ENCODE assay signal across 16 mouse cellular contexts in genomic region chr11:62266466-62267214, GRCm38 (mm10). TPM values are rescaled to one million over a fixed set of nuclear protein-coding genes. Genes with fewer than 3 reads are reported as not detected.
DNase-seq lines count a peak whose midpoint lies in the region; ATAC-seq lines count a peak whose summit lies in the region.
"Had no signal": no experiment of that assay in that cellular context is flagged by ENCODE, and none has a peak within 500 bp of the region (broad histone marks: within the 10 kb centered on the region; RNA-seq: fewer than 3 reads in every experiment).

No protein-coding gene starts in this region.

- no peak overlapping the region for H3K9ac ChIP-seq in forebrain, embryonic 15.5 days (replicated peaks)
- H3K9ac ChIP-seq in midbrain, embryonic 13.5 days (replicated peaks): 0 out of 2 replicates have a peak overlapping the region, but pooled peaks have one; percentile 44
- no peak overlapping the region for H3K9ac ChIP-seq in midbrain, embryonic 11.5 days (ENCODE audit: low read length)
- no peak overlapping the region for H3K9ac ChIP-seq in forebrain, embryonic 13.5 days
- peak overlapping the region; percentile 19; the same call in 1 of the 2 replicates for H3K9ac ChIP-seq in hindbrain, embryonic 16.5 days (ENCODE audit: low read depth, low read length)
- H3K9ac ChIP-seq: kidney, embryonic 15.5 days; midbrain, embryonic 12.5 days had no signal

- H3K36me3 ChIP-seq in forebrain, embryonic 10.5 days (replicated peaks): no peaks in the 10 kb centered on the region
- H3K36me3 ChIP-seq in forebrain, embryonic 15.5 days: no peaks in the 10 kb centered on the region
- no peaks in the 10 kb centered on the region for H3K36me3 ChIP-seq in midbrain, embryonic 13.5 days
- no peaks in the 10 kb centered on the region for H3K36me3 ChIP-seq in midbrain, embryonic 11.5 days (ENCODE audit: control insufficient read depth, insufficient read depth, low read length)
- H3K36me3 ChIP-seq in forebrain, embryonic 13.5 days (ENCODE audit: poor library complexity, severe bottlenecking): no peaks in the 10 kb centered on the region
- H3K36me3 ChIP-seq in hindbrain, embryonic 16.5 days (ENCODE audit: control insufficient read depth, insufficient read depth, low read length): no peaks in the 10 kb centered on the region
- H3K36me3 ChIP-seq in embryonic facial prominence, embryonic 10.5 days (replicated peaks): peaks cover 9% of the 10 kb centered on the region
- H3K36me3 ChIP-seq: kidney, embryonic 15.5 days; midbrain, embryonic 12.5 days had no signal

- H3K4me1 ChIP-seq in forebrain, embryonic 10.5 days: peaks cover 40% of the 10 kb centered on the region
- peaks cover 15% of the 10 kb centered on the region for H3K4me1 ChIP-seq in forebrain, embryonic 15.5 days
- peaks cover 24% of the 10 kb centered on the region for H3K4me1 ChIP-seq in midbrain, embryonic 13.5 days (replicated peaks)
- peaks cover 8% of the 10 kb centered on the region for H3K4me1 ChIP-seq in midbrain, embryonic 11.5 days (ENCODE audit: control insufficient read depth, insufficient read depth, low read length)
- peaks cover 14% of the 10 kb centered on the region for H3K4me1 ChIP-seq in forebrain, embryonic 13.5 days
- peaks cover 9% of the 10 kb centered on the region for H3K4me1 ChIP-seq in hindbrain, embryonic 16.5 days (ENCODE audit: control insufficient read depth, insufficient read depth, low read depth, low read length)
- peaks cover 53% of the 10 kb centered on the region for H3K4me1 ChIP-seq in embryonic facial prominence, embryonic 10.5 days

- no peak overlapping the region for H3K4me3 ChIP-seq in forebrain, embryonic 10.5 days
- no peak overlapping the region for H3K4me3 ChIP-seq in forebrain, embryonic 15.5 days
- H3K4me3 ChIP-seq in midbrain, embryonic 13.5 days (replicated peaks): no peak overlapping the region
- no peak overlapping the region for H3K4me3 ChIP-seq in midbrain, embryonic 11.5 days (ENCODE audit: low read depth, low read length)
- no peak overlapping the region for H3K4me3 ChIP-seq in forebrain, embryonic 13.5 days
- H3K4me3 ChIP-seq in hindbrain, embryonic 16.5 days (ENCODE audit: low read length): no peak overlapping the region
- H3K4me3 ChIP-seq in embryonic facial prominence, embryonic 10.5 days: no peak overlapping the region
- H3K4me3 ChIP-seq: kidney, embryonic 15.5 days; midbrain, embryonic 12.5 days had no signal

- H3K27me3 ChIP-seq in forebrain, embryonic 10.5 days (ENCODE audit: poor library complexity, severe bottlenecking): 0 out of 2 replicates have a peak, but pooled peaks cover 5% of the 10 kb centered on the region
- no peaks in the 10 kb centered on the region for H3K27me3 ChIP-seq in forebrain, embryonic 15.5 days
- H3K27me3 ChIP-seq in midbrain, embryonic 13.5 days: no peaks in the 10 kb centered on the region
- H3K27me3 ChIP-seq in midbrain, embryonic 11.5 days (ENCODE audit: control insufficient read depth, insufficient read depth, low read length): no peaks in the 10 kb centered on the region
- H3K27me3 ChIP-seq in forebrain, embryonic 13.5 days: no peaks in the 10 kb centered on the region
- H3K27me3 ChIP-seq in hindbrain, embryonic 16.5 days (replicated peaks; ENCODE audit: control insufficient read depth, insufficient read depth, low read length): no peaks in the 10 kb centered on the region
- no peaks in the 10 kb centered on the region for H3K27me3 ChIP-seq in embryonic facial prominence, embryonic 10.5 days (replicated peaks; ENCODE audit: low read depth, poor library complexity, severe bottlenecking)
- H3K27me3 ChIP-seq: kidney, embryonic 15.5 days had no signal

- peak overlapping the region; percentile 49 for H3K27ac ChIP-seq in forebrain, embryonic 10.5 days
- no peak overlapping the region for H3K27ac ChIP-seq in forebrain, embryonic 15.5 days (replicated peaks)
- 0 out of 2 replicates have a peak overlapping the region, but pooled peaks have one; percentile 9 for H3K27ac ChIP-seq in midbrain, embryonic 13.5 days
- no peak overlapping the region for H3K27ac ChIP-seq in midbrain, embryonic 11.5 days (ENCODE audit: low read depth, low read length)
- no peak overlapping the region for H3K27ac ChIP-seq in forebrain, embryonic 13.5 days
- H3K27ac ChIP-seq in hindbrain, embryonic 16.5 days (ENCODE audit: low read depth, low read length): 0 out of 2 replicates have a peak overlapping the region, but pooled peaks have one; percentile 10
- H3K27ac ChIP-seq in embryonic facial prominence, embryonic 10.5 days (replicated peaks): no peak overlapping the region; the same call in 1 of the 2 replicates
- H3K27ac ChIP-seq: kidney, embryonic 15.5 days; midbrain, embryonic 12.5 days had no signal

- no peak overlapping the region for H3K4me2 ChIP-seq in forebrain, embryonic 15.5 days (replicated peaks)
- H3K4me2 ChIP-seq in midbrain, embryonic 13.5 days (replicated peaks): peak overlapping the region; percentile 27; the same call in 1 of the 2 replicates
- H3K4me2 ChIP-seq in midbrain, embryonic 11.5 days: no peak overlapping the region
- H3K4me2 ChIP-seq in forebrain, embryonic 13.5 days: no peak overlapping the region
- 0 out of 2 replicates have a peak overlapping the region, but pooled peaks have one; percentile 30 for H3K4me2 ChIP-seq in hindbrain, embryonic 16.5 days (ENCODE audit: low read length)
- H3K4me2 ChIP-seq: kidney, embryonic 15.5 days; midbrain, embryonic 12.5 days had no signal

- 58% methylated on average over 17 of the region's 17 CpGs for WGBS in forebrain, embryonic 10.5 days
- 46% methylated on average over 17 of the region's 17 CpGs for WGBS in forebrain, embryonic 15.5 days
- whole genome bisulfite sequencing in midbrain, embryonic 13.5 days: 37% methylated on average over 17 of the region's 17 CpGs
- 44% methylated on average over 17 of the region's 17 CpGs for WGBS in midbrain, embryonic 11.5 days
- WGBS in forebrain, embryonic 13.5 days: 44% methylated on average over 17 of the region's 17 CpGs
- WGBS in hindbrain, embryonic 16.5 days: 42% methylated on average over 17 of the region's 17 CpGs
- 60% methylated on average over 17 of the region's 17 CpGs for WGBS in embryonic facial prominence, embryonic 10.5 days

- no peak for ATAC-seq in forebrain, embryonic 15.5 days (replicated peaks)
- no peak for ATAC-seq in midbrain, embryonic 13.5 days
- ATAC-seq in midbrain, embryonic 11.5 days (ENCODE audit: low FRiP score): no peak
- ATAC-seq in forebrain, embryonic 13.5 days: 0 out of 2 replicates have a peak, but pooled peaks have one; percentile 19
- ATAC-seq in hindbrain, embryonic 16.5 days: no peak
- ATAC-seq: inflammation-experienced regulatory T-cells, adult 6 months had no signal

- DNase-seq in forebrain, embryonic 10.5 days (ENCODE audit: extremely low spot score, low spot score): no peak
- DNase-seq in midbrain, embryonic 11.5 days (ENCODE audit: low spot score, missing footprints): no peak
- no peak for DNase-seq in embryonic facial prominence, embryonic 10.5 days (ENCODE audit: low spot score)
- DNase-seq in ovary, adult 18-20 months (ENCODE audit: low spot score): no peak
- DNase-seq: adrenal gland, postnatal 10 days; cerebellum, adult 9-11 months; heart, adult 18-20 months; layer of hippocampus, postnatal 36 days; lung, adult 18-20 months had no signal

- H3K9me3 ChIP-seq in forebrain, embryonic 10.5 days: no peaks in the 10 kb centered on the region
- no peaks in the 10 kb centered on the region for H3K9me3 ChIP-seq in forebrain, embryonic 15.5 days
- no peaks in the 10 kb centered on the region for H3K9me3 ChIP-seq in midbrain, embryonic 13.5 days
- no peaks in the 10 kb centered on the region for H3K9me3 ChIP-seq in midbrain, embryonic 11.5 days (ENCODE audit: control insufficient read depth, low read length)
- no peaks in the 10 kb centered on the region for H3K9me3 ChIP-seq in forebrain, embryonic 13.5 days (replicated peaks)
- no peaks in the 10 kb centered on the region for H3K9me3 ChIP-seq in hindbrain, embryonic 16.5 days (ENCODE audit: control insufficient read depth, low read length)
- H3K9me3 ChIP-seq in embryonic facial prominence, embryonic 10.5 days: no peaks in the 10 kb centered on the region
- H3K9me3 ChIP-seq: kidney, embryonic 15.5 days; midbrain, embryonic 12.5 days had no signal

RNA-seq across cellular contexts. Expression of gene Zswim7, which starts 14.5 kb away (rescaled TPM):
- 13.6 and 15.1 TPM in 2 replicates for polyA plus RNA-seq in forebrain, embryonic 10.5 days (2016; fragmentation: Nextera tagmentation; extraction: Ambion mirVana)
- 9.4 and 9.8 TPM in 2 replicates for polyA plus RNA-seq in forebrain, embryonic 15.5 days (2015; fragmentation: Nextera tagmentation; extraction: Ambion mirVana)
- polyA plus RNA-seq in midbrain, embryonic 13.5 days (2015; fragmentation: Nextera tagmentation; extraction: Ambion mirVana): 9.4 and 12.0 TPM in 2 replicates
- polyA plus RNA-seq in midbrain, embryonic 11.5 days (2014; fragmentation: Nextera tagmentation; extraction: Ambion mirVana): 13.4 and 15.3 TPM in 2 replicates
- 10.3 and 11.2 TPM in 2 replicates for polyA plus RNA-seq in forebrain, embryonic 13.5 days (2015; fragmentation: Nextera tagmentation; extraction: Ambion mirVana)
- 18.4 and 21.9 TPM in 2 replicates for polyA plus RNA-seq in hindbrain, embryonic 16.5 days (2015; fragmentation: Nextera tagmentation; extraction: Ambion mirVana)
- polyA plus RNA-seq in embryonic facial prominence, embryonic 10.5 days (2016; fragmentation: Nextera tagmentation; extraction: Ambion mirVana): 18.1 and 21.7 TPM in 2 replicates

RNA-seq across cellular contexts. Expression of gene Ttc19, which starts 14.6 kb away (rescaled TPM):
- 16.2 and 17.2 TPM in 2 replicates for polyA plus RNA-seq in forebrain, embryonic 10.5 days (2016; fragmentation: Nextera tagmentation; extraction: Ambion mirVana)
- polyA plus RNA-seq in forebrain, embryonic 15.5 days (2015; fragmentation: Nextera tagmentation; extraction: Ambion mirVana): 33.1 and 33.9 TPM in 2 replicates
- polyA plus RNA-seq in midbrain, embryonic 13.5 days (2015; fragmentation: Nextera tagmentation; extraction: Ambion mirVana): 31.7 and 38.2 TPM in 2 replicates
- 11.2 and 13.4 TPM in 2 replicates for polyA plus RNA-seq in midbrain, embryonic 11.5 days (2014; fragmentation: Nextera tagmentation; extraction: Ambion mirVana)
- 22.8 and 23.6 TPM in 2 replicates for polyA plus RNA-seq in forebrain, embryonic 13.5 days (2015; fragmentation: Nextera tagmentation; extraction: Ambion mirVana)
- 41.6 and 42.3 TPM in 2 replicates for polyA plus RNA-seq in hindbrain, embryonic 16.5 days (2015; fragmentation: Nextera tagmentation; extraction: Ambion mirVana)
- 18.3 and 19.5 TPM in 2 replicates for polyA plus RNA-seq in embryonic facial prominence, embryonic 10.5 days (2016; fragmentation: Nextera tagmentation; extraction: Ambion mirVana)

RNA-seq across cellular contexts. Expression of gene Adora2b, which starts 17.9 kb away (rescaled TPM):
- 4.6 and 5.0 TPM in 2 replicates for polyA plus RNA-seq in forebrain, embryonic 10.5 days (2016; fragmentation: Nextera tagmentation; extraction: Ambion mirVana)
- 2.2 and 2.4 TPM in 2 replicates for polyA plus RNA-seq in forebrain, embryonic 15.5 days (2015; fragmentation: Nextera tagmentation; extraction: Ambion mirVana)
- polyA plus RNA-seq in midbrain, embryonic 13.5 days (2015; fragmentation: Nextera tagmentation; extraction: Ambion mirVana): 2.9 and 3.1 TPM in 2 replicates
- 3.4 and 5.4 TPM in 2 replicates for polyA plus RNA-seq in midbrain, embryonic 11.5 days (2014; fragmentation: Nextera tagmentation; extraction: Ambion mirVana)
- polyA plus RNA-seq in forebrain, embryonic 13.5 days (2015; fragmentation: Nextera tagmentation; extraction: Ambion mirVana): 1.6 and 2.8 TPM in 2 replicates
- 6.7 and 8.8 TPM in 2 replicates for polyA plus RNA-seq in hindbrain, embryonic 16.5 days (2015; fragmentation: Nextera tagmentation; extraction: Ambion mirVana)
- 7.3 and 8.2 TPM in 2 replicates for polyA plus RNA-seq in embryonic facial prominence, embryonic 10.5 days (2016; fragmentation: Nextera tagmentation; extraction: Ambion mirVana)
- polyA plus RNA-seq: inflammation-experienced regulatory T-cells, adult 6 months had no signal

Comparison
In these comparisons a context has a peak if more than half of its experiments do, and no peak if none do; other contexts are left out.
1. H3K27ac ChIP-seq: peak in forebrain, embryonic 10.5 days (single experiment), midbrain, embryonic 13.5 days (single experiment) and hindbrain, embryonic 16.5 days (single experiment); none in forebrain, embryonic 15.5 days (single experiment), midbrain, embryonic 11.5 days (single experiment), forebrain, embryonic 13.5 days (single experiment) and embryonic facial prominence, embryonic 10.5 days (single experiment).
2. H3K4me2 ChIP-seq: peak in midbrain, embryonic 13.5 days (single experiment) and hindbrain, embryonic 16.5 days (single experiment); none in forebrain, embryonic 15.5 days (single experiment), midbrain, embryonic 11.5 days (single experiment) and forebrain, embryonic 13.5 days (single experiment).
3. H3K9ac ChIP-seq: peak in midbrain, embryonic 13.5 days (single experiment) and hindbrain, embryonic 16.5 days (single experiment); none in forebrain, embryonic 15.5 days (single experiment), midbrain, embryonic 11.5 days (single experiment) and forebrain, embryonic 13.5 days (single experiment).